Mouse (Mus musculus) neutrophil, adult 83 days (primary cell): ENCODE data around the gene Cyp2c50. TPM values are rescaled to one million over a fixed set of nuclear protein-coding genes. Genes with fewer than 3 reads are reported as not detected.

Source experiments
- total RNA-seq, 2 experiments: library from RNA; stranded (reverse); gene quantifications; one replicate each; pipeline ENCODE4 v1.2.4; 2023

Cyp2c50 gene
- not detected for total RNA-seq

DNA sequence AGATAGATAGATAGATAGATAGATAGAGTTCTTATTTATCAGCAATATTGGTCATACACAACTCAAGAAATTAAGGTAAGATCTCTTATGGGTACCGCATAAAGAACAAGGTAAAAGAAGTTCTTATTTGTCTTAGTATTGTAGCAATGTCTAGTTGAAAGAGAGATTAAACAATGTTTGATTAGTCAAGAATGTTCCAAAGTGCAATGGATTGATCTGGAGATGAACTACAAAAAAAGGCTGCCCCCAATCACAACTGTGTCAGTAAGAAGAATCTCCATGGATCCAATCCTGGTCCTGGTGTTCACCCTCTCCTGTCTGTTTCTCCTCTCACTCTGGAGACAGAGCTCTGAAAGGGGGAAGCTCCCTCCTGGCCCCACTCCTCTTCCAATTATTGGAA is at the start of gene Cyp2c50:
Gene Cyp2c50 (plus strand): TSS at position 268 of the 400 bp plus-strand sequence.

GRCm38 (mm10) chr19:40073701-40074100 is 15.8 kb upstream of the Cyp2c50 start, which contains the start of gene Cyp2c54:
Cyp2c54 (minus strand) TSS chr19:40073827.

Other genes with a start within 250 kb of the Cyp2c50 start
- not detected for gene Cyp2c69, start 202.9 kb upstream of the Cyp2c50 start, total RNA-seq
- gene Cyp2c37, start 97.3 kb upstream of the Cyp2c50 start, total RNA-seq = not detected
- not detected for gene Cyp2c54, start 15.9 kb upstream of the Cyp2c50 start, total RNA-seq
- not detected for gene Cyp2c70, start 97.6 kb downstream of the Cyp2c50 start, total RNA-seq
- gene Pdlim1, start 182.2 kb downstream of the Cyp2c50 start, total RNA-seq = 10 to 100 TPM; 43.0 to 48.1 TPM